Comparison of ENCODE assay signal across 8 mouse cellular contexts in genomic region chr10:112929222-112929615, GRCm38 (mm10). TPM values are rescaled to one million over a fixed set of nuclear protein-coding genes. Genes with fewer than 3 reads are reported as not detected.
DNase-seq lines count a peak whose midpoint lies in the region; ATAC-seq and TF ChIP-seq lines count a peak whose summit lies in the region.

No protein-coding gene starts in this region.

- peak overlapping the region; percentile 98; the same call in 1 of the 2 replicates for H3K9ac ChIP-seq in lung, embryonic 15.5 days
- peak overlapping the region; percentile 98; the same call in 1 of the 2 replicates for H3K9ac ChIP-seq in limb, embryonic 15.5 days

- WGBS in lung, embryonic 15.5 days, result 27% methylated on average over 9 of the region's 9 CpGs
- 53% methylated on average over 9 of the region's 9 CpGs for WGBS in forebrain, embryonic 10.5 days
- 40% methylated on average over 9 of the region's 9 CpGs for WGBS in limb, embryonic 15.5 days
- WGBS in olfactory bulb, adult 2 months, result 20% methylated on average over 9 of the region's 9 CpGs

- no peak for DNase-seq in lung, postnatal 14 days
- no peak for DNase-seq in forebrain, embryonic 10.5 days (ENCODE audit: extremely low spot score, low spot score)
- DNase-seq in urinary bladder, postnatal 36 days (ENCODE audit: low spot score in 2 of 2), result no peak
- no peak for DNase-seq in left cerebral cortex, postnatal 10 days (ENCODE audit: extremely low spot score in 1 of 2, low spot score in 2 of 2)
- DNase-seq in frontal cortex, postnatal 14 days (ENCODE audit: low spot score in 2 of 2), result no peak

- H3K4me2 ChIP-seq in lung, embryonic 15.5 days, result peak overlapping the region; percentile 68
- peak overlapping the region; percentile 72 for H3K4me2 ChIP-seq in limb, embryonic 15.5 days

- peak overlapping the region; percentile 89 for H3K4me3 ChIP-seq in lung, embryonic 15.5 days
- H3K4me3 ChIP-seq in forebrain, embryonic 10.5 days, result peak overlapping the region; percentile 85
- H3K4me3 ChIP-seq in limb, embryonic 15.5 days, result peak overlapping the region; percentile 84
- peak overlapping the region; percentile 97 for H3K4me3 ChIP-seq in olfactory bulb, adult 2 months (ENCODE audit: insufficient read depth, low read depth, low read length)

- TF ChIP-seq CTCF in olfactory bulb, adult 2 months (IDR thresholded peaks at IDR 0.05; ENCODE audit: insufficient read depth, low read depth, low read length), result no peak

- intact Hi-C loops in left cerebral cortex, postnatal 10 days (cut with DNase I), result no loop called here

- H3K4me1 ChIP-seq in lung, embryonic 15.5 days, result peaks cover 20% of the 10 kb centered on the region
- peaks cover 29% of the 10 kb centered on the region for H3K4me1 ChIP-seq in forebrain, embryonic 10.5 days
- H3K4me1 ChIP-seq in limb, embryonic 15.5 days, result peaks cover 20% of the 10 kb centered on the region
- H3K4me1 ChIP-seq in olfactory bulb, adult 2 months (ENCODE audit: control insufficient read depth, insufficient read depth, low read length), result peaks cover 12% of the 10 kb centered on the region

- H3K27me3 ChIP-seq in lung, embryonic 15.5 days, result no peaks in the 10 kb centered on the region
- H3K27me3 ChIP-seq in forebrain, embryonic 10.5 days (ENCODE audit: poor library complexity, severe bottlenecking), result no peaks in the 10 kb centered on the region
- no peaks in the 10 kb centered on the region for H3K27me3 ChIP-seq in limb, embryonic 15.5 days

- TF ChIP-seq POLR2A in olfactory bulb, adult 2 months (IDR thresholded peaks at IDR 0.05; ENCODE audit: insufficient read depth, low read depth, low read length), result no peak

- H3K9me3 ChIP-seq in lung, embryonic 15.5 days, result no peaks in the 10 kb centered on the region
- H3K9me3 ChIP-seq in forebrain, embryonic 10.5 days, result peaks cover 10% of the 10 kb centered on the region; the same call in 1 of the 2 replicates
- no peaks in the 10 kb centered on the region for H3K9me3 ChIP-seq in limb, embryonic 15.5 days

- no peak for ATAC-seq in lung, embryonic 15.5 days (ENCODE audit: borderline replicate concordance, extremely low read depth, low FRiP score, low TSS enrichment)
- no peak for ATAC-seq in limb, embryonic 15.5 days (ENCODE audit: insufficient number of reproducible peaks, low FRiP score, low TSS enrichment, low read depth)

- H3K27ac ChIP-seq in lung, embryonic 15.5 days, result peak overlapping the region; percentile 95
- peak overlapping the region; percentile 98 for H3K27ac ChIP-seq in forebrain, embryonic 10.5 days
- H3K27ac ChIP-seq in limb, embryonic 15.5 days, result peak overlapping the region; percentile 98
- peak overlapping the region; percentile 89 for H3K27ac ChIP-seq in olfactory bulb, adult 2 months (ENCODE audit: insufficient read depth, low read depth, low read length)

- H3K36me3 ChIP-seq in lung, embryonic 15.5 days, result peaks cover 25% of the 10 kb centered on the region
- peaks cover 38% of the 10 kb centered on the region for H3K36me3 ChIP-seq in forebrain, embryonic 10.5 days (replicated peaks)
- H3K36me3 ChIP-seq in limb, embryonic 15.5 days, result peaks cover 25% of the 10 kb centered on the region

RNA-seq across cellular contexts. Expression of gene Atxn7l3b, which starts 0.4 kb away (rescaled TPM):
- 174 TPM in 2 replicates for polyA plus RNA-seq in lung, embryonic 15.5 days (2015; fragmentation: Nextera tagmentation; extraction: Ambion mirVana)
- polyA plus RNA-seq in forebrain, embryonic 10.5 days (2016; fragmentation: Nextera tagmentation; extraction: Ambion mirVana), result 180 and 193 TPM in 2 replicates
- 207 and 231 TPM in 2 replicates for polyA plus RNA-seq in limb, embryonic 15.5 days (2015; fragmentation: Nextera tagmentation; extraction: Ambion mirVana)
- 85.3 TPM in 1 of 2 replicates, not detected in the other for polyA plus RNA-seq in olfactory bulb, adult 2 months (2012; ENCODE audit: insufficient read depth, insufficient read length, low replicate concordance, missing spikeins)
- 100 to 1,000 TPM; 297 to 302 TPM for total RNA-seq in left cerebral cortex, postnatal 10 days (2021)
